Mouse (Mus musculus) mesoderm, embryonic 11.5 days (tissue): Measurements from ENCODE around the gene Kif19a.

Experiments
- DNase-seq: peaks from one replicate; pipeline ENCODE4 v3.0.0-alpha.2; 2012; ENCODE audit warnings: low read depth, low spot score

Gene Kif19a

DNA sequence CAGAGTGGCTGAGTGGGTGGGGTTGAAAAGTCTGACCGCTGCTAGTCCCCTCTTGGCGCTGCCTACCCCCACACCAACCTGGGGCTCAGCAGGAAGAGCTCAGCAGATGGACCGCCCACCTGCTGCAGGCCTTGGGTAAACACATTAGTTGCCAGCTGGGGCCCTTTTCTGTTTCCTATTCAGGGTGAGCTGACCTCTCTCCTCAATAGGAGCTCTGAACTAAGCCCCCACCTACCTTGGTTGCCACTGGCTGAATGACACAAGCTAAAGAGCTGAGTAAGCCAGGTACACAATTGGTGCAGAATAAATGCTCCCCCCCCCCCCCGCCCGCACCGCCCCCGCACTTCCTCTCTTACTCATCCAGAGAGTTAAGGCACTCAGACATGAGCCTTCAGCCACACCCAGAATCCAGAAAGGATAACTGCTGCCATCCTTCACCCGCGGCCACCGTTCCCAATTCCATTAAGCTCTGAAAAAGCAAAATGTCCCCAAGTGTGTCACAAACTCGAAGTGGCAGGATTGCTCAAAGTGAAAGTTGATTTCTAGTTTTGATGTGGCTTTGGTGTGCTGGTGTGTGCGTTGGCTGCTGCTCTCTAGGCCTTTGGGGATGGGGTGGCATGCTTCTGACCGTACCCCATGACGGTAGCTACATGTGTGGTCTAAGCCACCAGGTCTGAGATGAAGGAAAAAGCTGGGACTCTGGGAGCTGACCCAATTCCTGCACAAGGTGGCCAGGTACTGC is 42.7 kb downstream of the Kif19a start:
- DNase-seq: no peak

DNA sequence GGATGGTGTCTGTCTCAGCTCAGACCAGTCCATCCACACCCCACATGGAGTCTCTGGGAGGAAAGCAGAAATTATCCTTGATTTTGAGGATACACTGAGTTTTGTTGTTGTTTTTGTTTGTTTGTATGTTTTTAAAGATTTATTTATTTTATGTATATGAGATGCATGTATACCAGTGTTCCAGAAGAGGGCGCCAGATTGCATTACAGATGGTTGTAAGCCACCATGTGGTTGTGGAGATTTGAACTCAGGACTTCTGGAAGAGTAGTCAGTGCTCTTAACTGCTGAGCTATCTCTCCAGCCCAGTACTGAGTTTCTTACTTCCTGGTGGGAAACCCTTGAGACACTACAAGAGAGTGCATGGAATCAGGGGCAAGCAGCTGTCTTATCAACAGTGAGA is 44.2 kb downstream of the Kif19a start:
- no peak for DNase-seq

DNA sequence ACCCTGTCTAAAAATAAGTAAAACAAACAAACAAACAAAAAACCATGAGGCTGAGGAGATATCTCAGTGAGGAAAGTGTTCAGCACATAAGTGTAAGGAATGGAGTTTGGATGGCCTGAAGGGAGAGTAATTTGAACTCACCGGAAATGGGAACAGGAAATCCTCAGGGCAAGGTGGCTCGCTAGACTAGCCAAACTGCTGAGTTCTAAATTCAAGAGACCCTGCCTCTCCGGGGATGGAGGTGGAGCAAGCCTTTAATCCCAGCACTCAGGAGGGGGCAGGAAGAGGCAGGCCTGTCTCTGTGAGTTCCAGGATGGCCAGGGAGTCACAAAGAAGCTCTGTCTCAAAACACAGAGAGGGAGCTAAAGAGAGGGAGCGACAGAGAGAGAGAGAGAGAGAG is 45.2 kb downstream of the Kif19a start:
- DNase-seq: no peak

DNA sequence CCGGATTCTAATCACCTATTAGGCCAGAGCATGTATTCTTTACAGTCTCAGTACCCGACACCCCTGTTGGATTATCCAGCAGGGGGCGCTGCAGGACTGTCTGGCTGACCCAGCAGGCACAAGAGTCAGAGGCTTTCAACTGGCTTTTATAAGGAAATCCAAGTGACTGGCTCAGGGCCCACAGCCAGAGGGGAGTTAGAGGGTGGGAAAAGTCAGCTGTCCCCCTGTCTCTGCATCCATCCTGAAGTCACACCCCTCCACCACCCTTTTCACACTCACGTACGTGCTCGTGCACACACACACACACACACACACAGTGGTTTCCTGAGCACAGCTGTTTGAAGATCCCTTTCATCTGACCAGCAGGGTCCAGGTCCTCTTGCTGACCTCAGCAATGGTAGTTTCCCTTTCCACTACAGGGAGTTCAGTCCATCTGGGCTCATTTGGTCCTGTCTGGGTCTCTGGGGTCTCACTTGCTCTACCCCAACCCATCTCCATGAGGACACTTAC is 47.6 kb downstream of the Kif19a start:
- DNase-seq: peak; percentile 91

DNA sequence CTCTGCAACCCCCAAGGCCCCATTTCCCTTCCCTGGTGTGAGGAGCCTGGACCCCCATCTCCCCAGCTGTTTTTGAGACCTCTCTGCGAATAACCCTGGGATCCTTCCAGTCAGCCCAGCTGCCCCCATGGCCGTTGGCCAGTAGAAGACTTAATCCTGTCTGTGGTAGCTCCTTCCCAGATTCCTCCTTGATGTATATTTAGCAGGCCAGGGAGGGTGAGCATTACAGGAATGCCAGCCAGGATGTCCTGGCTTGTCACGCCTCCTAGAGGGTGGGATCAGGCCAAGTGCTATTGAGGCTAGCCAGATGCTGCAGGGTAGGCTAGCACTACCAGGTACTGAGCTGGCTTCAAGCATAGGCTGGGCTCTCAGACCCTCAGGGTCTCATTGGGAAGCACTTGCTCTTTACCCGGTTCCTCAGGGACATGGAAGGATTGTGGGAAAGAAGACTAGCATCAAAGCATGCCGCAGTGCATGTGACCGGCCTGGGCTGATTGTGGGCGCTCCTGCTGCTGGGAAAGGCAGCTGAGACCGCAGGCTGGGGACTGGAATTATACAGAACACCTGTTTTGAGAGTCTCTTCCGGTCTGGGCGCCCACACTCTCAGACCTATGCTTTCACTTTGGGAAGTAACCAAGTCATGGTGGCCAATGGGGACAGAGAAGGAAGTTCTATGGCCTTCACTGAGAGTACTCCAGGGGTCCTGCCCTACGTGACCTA is 49.8 kb downstream of the Kif19a start:
- DNase-seq: no peak

DNA sequence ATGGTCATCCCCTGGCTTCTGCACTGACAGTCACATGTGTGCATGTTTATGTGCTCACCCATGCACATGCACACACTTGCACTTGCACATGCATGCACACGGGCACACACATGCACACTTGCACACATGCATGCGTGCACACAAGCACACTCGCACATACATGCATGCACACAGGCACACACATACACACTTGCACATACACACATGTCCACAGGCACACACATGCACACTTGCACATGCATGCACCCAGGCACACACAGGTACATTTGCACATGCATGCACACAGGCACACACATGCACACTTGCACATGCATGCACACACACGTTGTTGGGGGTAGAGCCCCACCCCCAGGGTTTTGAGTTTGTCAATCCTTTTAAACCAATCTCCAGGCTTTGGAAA is 51.7 kb downstream of the Kif19a start:
- no peak for DNase-seq

DNA sequence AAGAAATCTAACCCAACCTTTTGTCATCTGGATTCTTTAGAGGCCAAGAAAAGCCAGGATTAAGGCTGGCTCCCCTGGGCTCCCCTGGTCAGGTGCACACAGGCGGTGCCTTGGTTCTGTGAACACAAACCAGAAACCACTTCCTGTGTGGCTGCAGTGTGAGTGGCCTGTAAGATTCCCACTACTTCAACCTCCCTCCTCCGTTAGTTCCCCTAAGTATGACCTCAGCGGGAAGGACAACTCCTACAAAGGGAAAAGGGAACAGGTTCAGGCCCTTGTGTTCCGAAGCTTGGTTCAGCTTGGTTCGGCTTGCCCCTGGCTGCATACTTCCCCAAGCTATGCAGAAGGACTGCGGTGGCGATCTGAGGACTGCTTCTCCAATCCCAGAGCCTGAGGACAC is 53.0 kb downstream of the Kif19a start:
- no peak for DNase-seq

DNA sequence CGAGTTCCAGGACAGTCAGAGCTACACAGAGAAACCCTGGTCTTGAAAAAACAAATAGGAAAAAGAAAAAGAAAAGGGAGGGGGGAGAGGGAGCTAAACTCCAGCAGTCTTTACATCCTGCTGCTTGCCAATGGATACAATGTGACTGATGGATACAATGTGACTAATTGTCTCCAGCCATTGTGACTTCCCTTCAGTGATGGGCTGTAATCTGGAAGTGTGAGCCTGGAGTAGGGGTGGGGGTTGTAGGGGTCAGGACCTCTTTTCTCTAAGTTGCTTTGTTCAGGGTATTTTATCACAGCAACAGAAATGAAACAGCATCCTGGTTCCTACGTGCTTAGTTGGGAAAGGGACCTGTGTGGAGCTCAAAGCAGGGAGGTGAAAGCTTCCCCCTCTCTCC is 53.9 kb downstream of the Kif19a start:
- no peak for DNase-seq

DNA sequence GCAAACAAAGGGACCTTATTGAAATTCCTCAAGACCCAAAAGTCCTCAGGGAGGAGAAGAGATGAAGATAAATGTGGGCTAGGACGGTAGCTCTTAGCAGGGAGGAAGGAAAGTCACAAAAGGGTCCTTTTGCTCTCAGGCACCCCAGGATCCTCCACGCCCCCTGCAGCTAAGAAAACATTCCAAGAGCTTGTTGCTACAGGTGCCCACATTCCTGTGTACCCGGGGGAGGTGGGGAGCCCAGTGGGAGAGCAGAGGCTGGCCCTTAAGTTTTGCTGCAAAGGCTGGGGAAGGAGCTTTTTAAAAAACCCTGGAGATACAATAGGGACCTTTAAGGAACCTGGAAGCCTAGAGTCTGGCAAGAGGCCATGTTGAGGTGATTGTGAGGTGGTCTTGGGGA is 55.3 kb downstream of the Kif19a start:
- DNase-seq: no peak

DNA sequence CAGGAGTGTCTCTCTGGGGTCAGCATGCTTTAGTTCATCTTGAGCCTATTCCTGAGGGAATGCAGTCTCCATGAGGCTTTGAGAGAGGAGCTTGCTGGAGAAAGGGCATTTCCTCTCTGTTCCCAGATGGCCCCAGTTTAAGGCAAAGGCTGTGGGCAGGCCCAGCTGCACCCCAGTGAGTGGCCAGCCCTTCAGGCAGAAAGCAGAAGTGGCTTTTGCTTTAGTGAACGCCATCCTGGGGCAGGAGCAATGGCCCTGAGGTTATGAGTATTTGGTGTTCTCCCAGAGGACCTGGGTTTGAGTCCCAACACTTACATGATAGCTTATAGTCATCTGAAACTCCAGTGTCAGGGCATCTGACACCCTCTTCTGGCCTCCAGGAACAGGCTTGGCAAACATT is 56.1 kb downstream of the Kif19a start:
- no peak for DNase-seq

DNA sequence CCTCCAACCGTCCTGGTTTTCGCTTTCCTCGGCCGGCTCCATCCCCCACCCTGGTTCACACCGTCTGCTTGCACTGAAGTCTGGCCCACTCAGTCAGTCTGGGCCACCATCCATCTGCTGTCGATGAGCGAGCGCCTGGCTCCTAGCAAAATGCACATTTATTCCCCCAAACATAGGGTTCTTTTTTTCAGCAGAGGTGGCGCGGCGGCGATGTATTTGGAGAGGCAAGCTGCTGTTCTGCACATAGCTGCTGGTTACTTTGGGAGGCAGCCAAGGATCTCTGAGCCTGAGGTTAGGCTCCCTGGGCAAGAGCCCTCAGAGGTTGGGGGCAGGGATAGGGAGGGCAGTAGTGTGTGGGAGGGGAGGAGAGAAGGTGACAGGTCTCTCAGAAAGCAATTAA is 57.5 kb downstream of the Kif19a start:
- no peak for DNase-seq

DNA sequence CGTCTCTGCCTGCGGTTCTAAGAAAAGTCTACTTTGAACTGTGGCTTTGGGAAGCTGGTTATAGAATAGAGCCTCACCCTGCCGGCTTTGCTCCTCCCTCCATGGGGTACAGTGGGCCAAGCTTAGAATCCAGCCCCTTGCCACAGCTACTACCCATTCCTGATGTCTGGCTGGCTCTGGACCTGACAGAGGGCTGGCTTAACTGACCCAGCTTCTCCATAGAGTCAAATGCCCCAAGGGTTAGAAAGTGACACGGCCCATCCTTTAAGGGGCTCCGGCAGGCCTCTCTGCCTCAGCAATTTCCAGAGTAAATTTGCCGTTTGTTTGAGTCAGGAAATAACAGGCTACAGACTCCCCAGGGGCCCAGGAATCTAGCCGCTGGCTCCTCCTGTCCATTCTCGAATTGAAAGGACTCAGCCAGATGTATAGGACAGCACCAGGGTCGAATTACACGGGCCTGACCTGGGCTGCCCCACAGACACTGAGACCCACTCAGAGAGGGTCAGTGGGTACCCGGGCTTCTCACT is 58.1 kb downstream of the Kif19a start:
- peak; percentile 65 for DNase-seq

DNA sequence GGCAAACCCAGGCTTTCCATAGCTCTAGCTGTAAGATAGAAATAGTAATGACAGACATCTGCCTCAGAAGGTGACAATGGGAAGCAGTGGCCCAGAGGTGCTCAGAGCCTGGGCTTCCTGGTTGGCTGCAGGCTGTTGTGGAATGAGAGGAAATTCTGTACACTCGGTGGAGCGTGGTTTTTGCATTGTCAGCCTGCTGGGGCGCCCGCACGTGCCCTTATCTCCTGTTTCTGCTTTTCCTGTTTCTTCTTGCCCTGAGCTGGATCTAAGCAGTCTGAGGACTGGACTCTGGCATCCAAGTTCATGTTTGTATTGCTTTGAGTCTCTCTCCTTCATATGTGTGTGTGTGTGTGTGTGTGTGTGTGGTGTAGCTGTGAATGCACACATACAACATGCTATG is 61.5 kb downstream of the Kif19a start:
- no peak for DNase-seq

DNA sequence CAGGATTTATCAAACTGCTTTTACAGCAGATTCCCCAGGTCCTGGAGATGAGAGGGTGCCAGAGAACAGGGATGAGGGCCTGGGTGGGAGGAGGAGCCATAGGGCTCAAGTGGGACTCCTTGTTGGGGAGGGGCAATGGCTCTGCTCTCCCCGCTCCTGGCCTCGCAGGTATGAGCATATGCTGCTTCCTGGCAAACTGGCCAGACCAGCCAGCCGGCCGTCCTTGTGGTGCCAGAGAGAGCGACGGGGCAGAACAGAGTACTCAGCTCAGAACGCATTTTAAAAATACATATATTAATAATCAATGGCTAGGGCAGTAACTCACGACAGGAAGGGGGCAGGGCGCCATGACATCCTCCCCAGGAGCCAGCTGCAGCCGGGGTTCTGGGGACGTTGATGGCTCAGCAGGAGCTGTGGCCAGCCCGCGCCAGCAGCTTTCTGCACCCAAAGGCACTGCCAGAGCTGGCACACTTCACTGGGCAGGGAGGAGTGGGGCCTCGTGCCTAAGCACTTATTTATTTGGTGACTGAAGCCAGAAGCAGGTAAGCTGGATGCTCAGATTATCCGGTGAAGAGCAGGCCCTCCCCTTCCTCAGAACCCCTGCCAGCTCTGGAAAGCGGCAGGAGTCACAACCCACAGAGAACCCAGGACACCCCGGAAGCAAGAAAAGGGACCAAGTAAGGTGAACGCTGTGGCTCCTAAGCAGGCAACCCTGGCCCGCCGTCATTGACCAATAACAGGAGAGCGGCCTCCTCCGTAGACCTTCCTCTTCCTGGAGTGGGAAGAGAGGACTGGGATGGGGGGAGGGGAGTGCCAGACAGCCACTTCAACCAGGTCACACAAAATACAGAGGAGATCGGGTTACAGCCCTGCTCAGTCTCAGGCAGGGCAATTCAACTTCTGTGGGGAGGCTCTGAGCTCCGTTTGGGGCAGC is 64.6 kb downstream of the Kif19a start:
- peak; percentile 87 for DNase-seq

DNA sequence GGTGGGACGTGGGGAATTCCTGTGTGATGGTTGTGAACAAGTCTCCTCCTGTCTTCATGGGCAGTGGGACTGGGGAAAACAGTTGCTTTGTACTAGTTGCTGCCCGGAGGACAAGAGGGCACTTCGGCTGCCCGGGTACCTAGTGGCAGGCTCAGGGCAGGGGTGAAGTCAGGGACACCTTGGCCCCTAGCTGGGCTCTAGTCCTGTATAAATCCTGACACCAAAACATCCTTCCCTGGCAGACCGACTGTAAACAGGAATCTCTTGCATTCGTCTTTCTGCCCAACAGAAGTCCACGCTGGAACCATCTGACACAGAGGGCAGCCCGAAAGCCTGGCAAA is 65.2 kb downstream of the Kif19a start:
- DNase-seq: no peak

DNA sequence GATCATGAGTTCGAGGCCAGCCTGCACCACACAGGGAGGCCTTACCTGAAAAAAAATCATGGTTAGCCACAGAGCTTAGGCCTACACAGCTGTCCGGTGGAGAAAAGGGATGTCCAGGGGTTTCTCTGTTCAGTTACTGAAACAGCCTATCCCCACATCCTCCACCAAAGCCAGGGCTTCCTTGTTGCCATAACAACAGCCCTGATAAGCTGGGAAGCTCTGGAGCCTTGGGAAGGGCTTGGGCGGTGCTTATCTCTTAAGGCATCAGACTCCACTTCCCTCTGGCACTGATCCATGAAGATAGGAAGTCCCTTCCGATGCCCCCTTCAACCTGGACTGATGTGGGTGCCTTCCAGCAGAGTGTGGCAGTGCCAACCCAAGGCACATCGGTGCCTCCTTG is 68.0 kb downstream of the Kif19a start:
- no peak for DNase-seq
